9 mouse cellular contexts compared by ENCODE assay signal in genomic region chr6:129229774-129230578, GRCm38 (mm10). TPM values are rescaled to one million over a fixed set of nuclear protein-coding genes. Genes with fewer than 3 reads are reported as not detected.
DNase-seq lines count a peak whose midpoint lies in the region; ATAC-seq and TF ChIP-seq lines count a peak whose summit lies in the region.
"Had no signal": no experiment of that assay in that cellular context is flagged by ENCODE, and none has a peak within 500 bp of the region (broad histone marks: within the 10 kb centered on the region; RNA-seq: fewer than 3 reads in every experiment).

No protein-coding gene starts in this region.

- intact Hi-C loops in left cerebral cortex, postnatal 4 days (cut with DNase I): loop anchor here (10.0 kb wide), 1 partner anchor 135 kb away; no protein-coding TSS in a partner anchor
- intact Hi-C loops in left cerebral cortex, postnatal 14 days (cut with DNase I): loop anchor here (10.0 kb wide), 1 partner anchor 465 kb away; no protein-coding TSS in a partner anchor

- H3K4me3 ChIP-seq in bone marrow macrophage, adult 2 months (ENCODE audit: insufficient read depth, low read length): no peak overlapping the region
- no peak overlapping the region for H3K4me3 ChIP-seq in heart, embryonic 13.5 days
- no peak overlapping the region for H3K4me3 ChIP-seq in limb, embryonic 14.5 days (replicated peaks; ENCODE audit: low read length)

- peak overlapping the region; percentile 99 for H3K27ac ChIP-seq in bone marrow macrophage, adult 2 months (ENCODE audit: insufficient read depth, low read depth, low read length)
- peak overlapping the region; percentile 91 for H3K27ac ChIP-seq in heart, embryonic 13.5 days (replicated peaks)
- H3K27ac ChIP-seq in limb, embryonic 14.5 days (replicated peaks; ENCODE audit: low read depth, low read length): peak overlapping the region; percentile 86

- peak; percentile 49 for DNase-seq in left cerebral cortex, postnatal 4 days
- no peak for DNase-seq in left cerebral cortex, postnatal 14 days (ENCODE audit: low spot score in 2 of 2)
- peak; percentile 93 for DNase-seq in limb, embryonic 14.5 days (ENCODE audit: low spot score)
- DNase-seq in skeletal muscle tissue, adult 2 months (ENCODE audit: low read depth, low spot score): peak; percentile 95
- no peak for DNase-seq in layer of hippocampus, adult 8-10 months (ENCODE audit: low spot score in 2 of 2)
- no peak for DNase-seq in B cell, adult 2 months

- H3K9ac ChIP-seq in heart, embryonic 13.5 days: no peak overlapping the region
- 0 out of 2 replicates have a peak overlapping the region, but pooled peaks have one; percentile 31 for H3K9ac ChIP-seq in limb, embryonic 14.5 days (ENCODE audit: low read depth, low read length, severe bottlenecking)

- H3K4me2 ChIP-seq in heart, embryonic 13.5 days: no peak overlapping the region
- H3K4me2 ChIP-seq in limb, embryonic 14.5 days (replicated peaks; ENCODE audit: low read depth, low read length, severe bottlenecking): no peak overlapping the region

- H3K4me1 ChIP-seq in bone marrow macrophage, adult 2 months (ENCODE audit: control insufficient read depth, insufficient read depth, low read length): peaks cover 52% of the 10 kb centered on the region
- peaks cover 24% of the 10 kb centered on the region for H3K4me1 ChIP-seq in heart, embryonic 13.5 days
- H3K4me1 ChIP-seq in limb, embryonic 14.5 days (ENCODE audit: control insufficient read depth, insufficient read depth, low read length): peaks cover 6% of the 10 kb centered on the region

- WGBS in heart, embryonic 13.5 days: 48% methylated on average over 3 of the region's 3 CpGs
- WGBS in limb, embryonic 14.5 days: 59% methylated on average over 3 of the region's 3 CpGs

- no peak for TF ChIP-seq CTCF in bone marrow macrophage, adult 2 months (IDR thresholded peaks at IDR 0.05; ENCODE audit: low read depth, low read length)

- no peak for TF ChIP-seq POLR2A in bone marrow macrophage, adult 2 months (IDR thresholded peaks at IDR 0.05; ENCODE audit: borderline replicate concordance, low read depth, low read length)
- no peak for TF ChIP-seq POLR2A in limb, embryonic 14.5 days (IDR thresholded peaks at IDR 0.05; ENCODE audit: borderline replicate concordance, extremely low read depth, insufficient read depth, insufficient read length)

- no peaks in the 10 kb centered on the region for H3K27me3 ChIP-seq in heart, embryonic 13.5 days (replicated peaks)
- no peaks in the 10 kb centered on the region for H3K27me3 ChIP-seq in limb, embryonic 14.5 days (ENCODE audit: control insufficient read depth, insufficient read depth, low read length)

- no peaks in the 10 kb centered on the region for H3K9me3 ChIP-seq in heart, embryonic 13.5 days
- H3K9me3 ChIP-seq in limb, embryonic 14.5 days (ENCODE audit: control insufficient read depth, low read length): no peaks in the 10 kb centered on the region

- no peaks in the 10 kb centered on the region for H3K36me3 ChIP-seq in heart, embryonic 13.5 days
- no peaks in the 10 kb centered on the region for H3K36me3 ChIP-seq in limb, embryonic 14.5 days (ENCODE audit: control insufficient read depth, insufficient read depth, low read length)

- ATAC-seq in heart, embryonic 13.5 days (ENCODE audit: extremely low read depth, insufficient number of reproducible peaks, low FRiP score, low TSS enrichment): peak; percentile 54
- peak; percentile 83 for ATAC-seq in limb, embryonic 14.5 days (ENCODE audit: low FRiP score, low read depth)

RNA-seq across cellular contexts. Expression of gene Cd69, which starts 45.3 kb away (rescaled TPM):
- total RNA-seq in left cerebral cortex, postnatal 4 days (2021): not detected
- total RNA-seq in left cerebral cortex, postnatal 14 days (2021): not detected
- 1.7 and 2.1 TPM in 2 replicates for polyA plus RNA-seq in bone marrow macrophage, adult 2 months (2012; ENCODE audit: insufficient read depth, insufficient read length, missing spikeins)
- 0.14 TPM in 1 of 2 replicates, not detected in the other for polyA plus RNA-seq in heart, embryonic 13.5 days (2015; fragmentation: Nextera tagmentation; extraction: Ambion mirVana)
- polyA plus RNA-seq in limb, embryonic 14.5 days (2012; rRNA removed): 0.13 and 0.17 TPM in 2 replicates
- 0.39 and 0.46 TPM in 2 replicates for polyA plus RNA-seq in limb, embryonic 14.5 days (2014; fragmentation: Nextera tagmentation; extraction: Ambion mirVana)
- total RNA-seq in layer of hippocampus, adult 8-10 months (2022): not detected
- polyA plus RNA-seq: neural tube, embryonic 11.5 days had no signal

RNA-seq across cellular contexts. Expression of gene Clec2d, which starts 49.6 kb away (rescaled TPM):
- total RNA-seq in left cerebral cortex, postnatal 4 days (2021): 1 to 10 TPM; 4.0 to 5.4 TPM
- 1 to 10 TPM; 6.1 to 8.0 TPM for total RNA-seq in left cerebral cortex, postnatal 14 days (2021)
- 99.8 and 118 TPM in 2 replicates for polyA plus RNA-seq in bone marrow macrophage, adult 2 months (2012; ENCODE audit: insufficient read depth, insufficient read length, missing spikeins)
- 0.11 and 0.20 TPM in 2 replicates for polyA plus RNA-seq in heart, embryonic 13.5 days (2015; fragmentation: Nextera tagmentation; extraction: Ambion mirVana)
- polyA plus RNA-seq in limb, embryonic 14.5 days (2012; rRNA removed): 5.7 and 11.1 TPM in 2 replicates
- not detected in 2 replicates for polyA plus RNA-seq in limb, embryonic 14.5 days (2014; fragmentation: Nextera tagmentation; extraction: Ambion mirVana)
- total RNA-seq in layer of hippocampus, adult 8-10 months (2022): 1 to 10 TPM; 6.9 to 9.8 (median 8.9) TPM
- polyA plus RNA-seq: neural tube, embryonic 11.5 days had no signal

Comparison
In these comparisons a context has a peak if more than half of its experiments do, and no peak if none do; other contexts are left out.
1. DNase-seq: peak in left cerebral cortex, postnatal 4 days (single experiment), limb, embryonic 14.5 days (single experiment) and skeletal muscle tissue, adult 2 months (single experiment); none in left cerebral cortex, postnatal 14 days (0 of 2), layer of hippocampus, adult 8-10 months (0 of 2) and B cell, adult 2 months (0 of 2).
2. Peak in every context shown above with its lines, with median percentiles within 50 percentile points of each other: H3K27ac ChIP-seq.